In the genomic region with DNA sequence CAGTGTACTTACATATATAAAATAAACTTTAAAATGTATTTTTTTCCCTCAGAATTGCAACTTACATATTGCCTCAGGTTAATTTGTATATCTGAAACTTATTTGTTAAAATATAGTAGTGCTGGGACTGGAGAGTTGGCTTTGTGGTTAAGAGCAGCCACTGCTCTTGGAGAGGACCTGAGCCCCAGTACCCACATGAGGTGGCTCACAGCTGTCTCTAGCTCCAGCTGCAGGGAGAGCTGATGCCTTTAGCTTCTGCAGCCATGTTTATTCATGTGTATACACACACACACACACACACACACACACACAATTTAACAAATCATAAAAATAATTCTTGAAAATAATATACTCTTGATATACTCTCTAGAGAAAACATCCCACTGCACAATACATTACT, we compare ENCODE assay signal across 1 mouse cellular context.
TF ChIP-seq lines count a peak whose summit lies in the region.

No protein-coding gene starts in this region.

TF ChIP-seq in CH12.LX, 34 proteins besides CTCF, POLR2A, EP300 and RAD21 (continued from another document):
- TF ChIP-seq ZKSCAN1 (IDR thresholded peaks at IDR 0.05; ENCODE audit: borderline replicate concordance, low read depth, low read length) = no peak
- TF ChIP-seq PAX5 (IDR thresholded peaks at IDR 0.05; ENCODE audit: low read length) = no peak
- no peak for TF ChIP-seq POLR2AphosphoS2 (IDR thresholded peaks at IDR 0.05; ENCODE audit: low read depth, low read length)
- TF ChIP-seq ZMIZ1 (IDR thresholded peaks at IDR 0.05; ENCODE audit: low read depth, low read length) = no peak
- 0 out of 2 replicates have a peak, but pooled peaks have one; percentile 22 for TF ChIP-seq TCF12 (IDR thresholded peaks at IDR 0.05; ENCODE audit: low read depth, low read length)
- no peak for TF ChIP-seq JUND (conservative IDR thresholded peaks at IDR 0.05; ENCODE audit: low read depth, low read length)
- no peak for TF ChIP-seq SMC3 (IDR thresholded peaks at IDR 0.05; ENCODE audit: low read depth, low read length)
- no peak for TF ChIP-seq IRF4 (IDR thresholded peaks at IDR 0.05; ENCODE audit: low read depth, low read length)
TF ChIP-seq in CH12.LX: peak in this region for 2.
